Mouse (Mus musculus) hindbrain, postnatal 0 days (tissue): Measurements from ENCODE around the gene Top3a. TPM values are rescaled to one million over a fixed set of nuclear protein-coding genes. Genes with fewer than 3 reads are reported as not detected.

ENCODE experiments used
- ATAC-seq: fragments of 200-750 bp; cut with Nextera tagmentation; 2 replicates; pipeline ENCODE4 v1.8.0; 2017; ENCODE audit warnings: mild to moderate bottlenecking, moderate TSS enrichment, moderate library complexity
- DNase-seq: peaks from one replicate; pipeline ENCODE4 v3.0.0-alpha.2; 2015; ENCODE audit warnings: low spot score
- H3K27ac ChIP-seq: fragments of 300-500 bp; sonication (generic); 2 replicates; pipeline ENCODE4 v1.5.1; 2014; ENCODE audit warnings: mild to moderate bottlenecking
- H3K27me3 ChIP-seq: fragments of 300-500 bp; sonication (generic); 2 replicates; pipeline ENCODE4 v1.6.1; 2014; ENCODE audit warnings: low read length, mixed read lengths; ENCODE audit not compliant: insufficient read depth
- H3K36me3 ChIP-seq: fragments of 300-500 bp; sonication (generic); 2 replicates; pipeline ENCODE4 v1.6.1; 2014; ENCODE audit warnings: low read length, mixed read lengths; ENCODE audit not compliant: insufficient read depth
- H3K4me1 ChIP-seq: fragments of 300-500 bp; sonication (generic); 2 replicates; pipeline ENCODE4 v1.6.1; 2014; ENCODE audit warnings: antibody characterized with exemption, low read length, mixed read lengths; ENCODE audit not compliant: insufficient read depth
- H3K4me2 ChIP-seq: fragments of 300-500 bp; sonication (generic); 2 replicates; pipeline ENCODE4 v1.6.1; 2014; ENCODE audit warnings: low read depth, mild to moderate bottlenecking, low read length, moderate library complexity, mixed read lengths
- H3K4me3 ChIP-seq: fragments of 300-500 bp; sonication (generic); 2 replicates; pipeline ENCODE4 v1.5.1; 2014; ENCODE audit warnings: low read length
- H3K9ac ChIP-seq: fragments of 300-500 bp; sonication (generic); replicated peaks from 2 replicates; pipeline ENCODE4 v1.6.1; 2014; ENCODE audit warnings: mild to moderate bottlenecking, low read length, moderate library complexity, mixed read lengths
- H3K9me3 ChIP-seq: fragments of 300-500 bp; sonication (generic); 2 replicates; pipeline ENCODE4 v1.6.1; 2016; ENCODE audit warnings: low read length, mixed read lengths
- CTCF ChIP-seq: IDR thresholded peaks from 2 replicates; pipeline ENCODE4 v1.5.1; 2016; ENCODE audit warnings: antibody characterized with exemption, control low read depth, low read depth
- WGBS: fragments of 180-500 bp; shearing (Covaris S2); extraction: QIAGEN DNeasy Blood & Tissue Kit; methylation state at CpG from one replicate; pipeline ENCODE4 v1.1.7; 2014; 5-methylcytosine and 5-hydroxymethylcytosine counted together
- polyA plus RNA-seq: library from polyadenylated mRNA; unstranded; fragments of >200 nt; fragmentation: Nextera tagmentation; extraction: Ambion mirVana; gene quantifications from 2 replicates; pipeline ENCODE4 v1.2.1, GENCODE M21; 2015
- total RNA-seq: library from RNA; depleted of rRNA; stranded (reverse); fragments of >200 nt; gene quantifications from 2 replicates; pipeline ENCODE4 v1.2.3, GENCODE M21; 2014

Top3a gene
- total and polyA plus RNA-seq, 2 experiments from 2014 or later: 3.9 to 11.0 TPM

- no peaks in the 10 kb centered on the region for H3K27me3 ChIP-seq
- no peaks in the 10 kb centered on the region for H3K4me1 ChIP-seq
These were observed 13.3 kb upstream of the Top3a start for GRCm38 (mm10) chr11:60790472-60790871.

GRCm38 (mm10) chr11:60787595-60787994, 10.4 kb upstream of the Top3a start:
- no peak for TF ChIP-seq CTCF
- WGBS: 25% methylated on average over 1 of the region's 1 CpGs

More at GRCm38 (mm10) chr11:60790472-60790871, 13.3 kb upstream of the Top3a start:
- H3K4me3 ChIP-seq: no peak overlapping the region
- ATAC-seq (no peak), DNase-seq (no peak)
- no peak overlapping the region for H3K4me2 ChIP-seq
- H3K27ac ChIP-seq: no peak overlapping the region
- no peak overlapping the region for H3K9ac ChIP-seq
- no peaks in the 10 kb centered on the region for H3K9me3 ChIP-seq
- WGBS: 84% methylated on average over 2 of the region's 2 CpGs
- H3K36me3 ChIP-seq: peaks cover 29% of the 10 kb centered on the region
- no peak for TF ChIP-seq CTCF

GRCm38 (mm10) chr11:60784179-60784922, 7.2 kb upstream of the Top3a start:
- Histone ChIP-seq H3K4me3 (no peak overlapping the region), H3K36me3 (peaks cover 46% of the 10 kb centered on the region), H3K4me1 (peaks cover 32% of the 10 kb centered on the region), H3K27me3 (no peaks in the 10 kb centered on the region), H3K9ac (no peak overlapping the region), H3K27ac (no peak overlapping the region), H3K4me2 (no peak overlapping the region), H3K9me3 (no peaks in the 10 kb centered on the region)
- TF ChIP-seq CTCF: no peak
- WGBS: 88% methylated on average over 8 of the region's 8 CpGs
- DNase-seq (no peak), ATAC-seq (no peak)

More at GRCm38 (mm10) chr11:60787595-60787994, 10.4 kb upstream of the Top3a start:
- no peak overlapping the region for H3K27ac ChIP-seq
- H3K36me3 ChIP-seq: peaks cover 46% of the 10 kb centered on the region
- ATAC-seq (no peak), DNase-seq (no peak)
- H3K4me1 ChIP-seq: no peaks in the 10 kb centered on the region
- no peak overlapping the region for H3K9ac ChIP-seq
- H3K4me2 ChIP-seq: no peak overlapping the region
- no peaks in the 10 kb centered on the region for H3K9me3 ChIP-seq
- H3K4me3 ChIP-seq: no peak overlapping the region
- H3K27me3 ChIP-seq: no peaks in the 10 kb centered on the region

- H3K9me3 ChIP-seq: no peaks in the 10 kb centered on the region
- 0 out of 2 replicates have a peak overlapping the region, but pooled peaks have one; percentile 18 for H3K4me3 ChIP-seq
- H3K4me1 ChIP-seq: peaks cover 59% of the 10 kb centered on the region
- peaks cover 10% of the 10 kb centered on the region; the same call in 1 of the 2 replicates for H3K36me3 ChIP-seq
- 83% methylated on average over 10 of the region's 10 CpGs for WGBS
- TF ChIP-seq CTCF: no peak
- H3K4me2 ChIP-seq: peak overlapping the region; percentile 47
- ATAC-seq (no peak), DNase-seq (no peak)
- no peak overlapping the region for H3K9ac ChIP-seq
- no peak overlapping the region for H3K27ac ChIP-seq
- no peaks in the 10 kb centered on the region for H3K27me3 ChIP-seq
These were observed 2.6 kb upstream of the Top3a start for GRCm38 (mm10) chr11:60779673-60780189.

GRCm38 (mm10) chr11:60777801-60778370, 721 bp upstream of the Top3a start:
- whole genome bisulfite sequencing: 27% methylated on average over 16 of the region's 16 CpGs
- Histone ChIP-seq H3K4me2 (peak overlapping the region; percentile 93), H3K9ac (peak overlapping the region; percentile 73), H3K4me1 (peaks cover 59% of the 10 kb centered on the region), H3K36me3 (no peaks in the 10 kb centered on the region), H3K27ac (peak overlapping the region; percentile 80), H3K9me3 (no peaks in the 10 kb centered on the region), H3K27me3 (no peaks in the 10 kb centered on the region), H3K4me3 (peak overlapping the region; percentile 77)
- TF ChIP-seq CTCF: no peak
- DNase-seq (no peak), ATAC-seq (no peak)

GRCm38 (mm10) chr11:60776107-60776828, 897 bp downstream of the Top3a start:
- H3K9me3 ChIP-seq: no peaks in the 10 kb centered on the region
- no peak for DNase-seq
- H3K9ac ChIP-seq: peak overlapping the region; percentile 73
- H3K36me3 ChIP-seq: no peaks in the 10 kb centered on the region
- H3K4me3 ChIP-seq: peak overlapping the region; percentile 77
- peak overlapping the region; percentile 80; the same call in 1 of the 2 replicates for H3K27ac ChIP-seq
- no peak for ATAC-seq
- TF ChIP-seq CTCF: no peak
- H3K27me3 ChIP-seq: no peaks in the 10 kb centered on the region
- WGBS: 6% methylated on average over 17 of the region's 17 CpGs
- H3K4me2 ChIP-seq: peak overlapping the region; percentile 93
- peaks cover 47% of the 10 kb centered on the region for H3K4me1 ChIP-seq
